Mouse (Mus musculus) A20 (cell line): ENCODE results near the gene Ppp1r13l.

ENCODE experiments used
- DNase-seq: peaks from one replicate; pipeline ENCODE4 v3.0.0-alpha.2; 2011; ENCODE audit warnings: low read depth, low spot score

Gene Ppp1r13l

DNA sequence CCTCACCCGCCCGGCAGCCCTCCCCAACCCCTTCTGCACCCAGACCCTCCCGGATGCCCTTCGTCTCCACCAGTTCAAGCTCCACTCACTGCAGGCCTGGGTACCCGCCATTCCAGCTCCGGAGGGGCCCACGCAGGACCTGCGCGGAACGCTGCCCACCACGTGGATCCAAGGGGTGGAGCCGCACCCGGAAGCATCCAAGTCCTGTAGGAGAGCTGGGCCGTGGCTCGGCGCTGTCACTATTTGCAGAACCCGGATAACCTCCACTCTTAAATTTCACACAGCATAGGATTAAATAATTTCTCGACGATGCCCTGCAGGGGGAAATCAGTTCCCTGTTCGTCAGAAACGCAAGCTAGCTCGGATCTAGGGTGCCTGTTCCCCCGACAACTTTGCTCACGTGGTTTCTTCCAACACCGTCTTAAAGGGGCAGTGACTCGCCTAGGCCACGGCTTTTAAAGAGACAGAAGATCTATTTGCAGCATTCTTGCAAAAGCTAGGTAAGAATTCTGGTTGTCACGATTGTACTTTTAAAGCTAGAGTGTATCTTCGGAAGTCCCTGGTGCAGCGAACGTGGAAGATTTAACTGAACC lies at the start of gene Ppp1r13l, which contains the start of gene Cd3eap:
Ppp1r13l (plus strand) TSS at position 451 of the 593 bp plus-strand sequence.
Cd3eap (minus strand) TSS at position 185 of the 593 bp plus-strand sequence.
- DNase-seq: peak; percentile 97

DNA sequence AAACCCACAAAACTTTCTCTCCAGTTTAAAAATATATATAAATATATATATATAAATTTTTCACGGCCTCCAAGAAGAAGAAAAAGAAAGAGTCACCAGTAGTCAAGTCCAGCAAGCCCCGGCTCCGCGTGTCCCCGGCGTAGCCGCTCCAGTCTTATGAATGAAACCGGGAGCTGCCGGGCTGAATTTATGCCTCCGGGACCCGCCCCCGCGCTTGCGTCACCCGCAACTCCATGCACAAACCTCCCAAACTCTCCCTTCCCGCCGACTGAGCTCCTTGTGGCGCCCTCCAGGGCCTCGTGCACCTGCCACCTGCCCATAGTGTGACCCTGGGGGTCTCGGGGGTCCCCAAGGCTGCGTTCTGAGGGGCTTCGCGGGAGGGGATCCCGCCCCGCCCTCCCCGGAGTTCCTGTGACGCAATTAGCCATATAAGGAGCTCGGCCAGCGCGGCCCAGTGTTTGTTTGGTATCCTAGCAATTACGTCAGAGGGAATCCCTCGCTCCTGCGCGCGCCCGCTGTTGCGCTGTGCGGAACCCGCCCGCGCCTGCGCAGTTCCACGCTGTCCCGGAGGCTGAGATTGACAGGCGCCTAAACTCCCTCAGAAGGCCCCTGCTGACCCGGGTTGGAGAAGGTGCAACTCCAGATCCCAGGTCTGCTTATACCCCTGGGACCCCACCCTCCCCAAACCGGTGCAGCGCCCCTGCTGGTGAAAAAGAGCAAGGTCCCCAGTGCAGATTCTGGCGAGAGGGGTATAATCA lies 49.5 kb upstream of the Ppp1r13l start, which contains the start of gene Fosb:
Fosb (minus strand) TSS at position 168 of the 758 bp plus-strand sequence.
- peak; percentile 98 for DNase-seq

DNA sequence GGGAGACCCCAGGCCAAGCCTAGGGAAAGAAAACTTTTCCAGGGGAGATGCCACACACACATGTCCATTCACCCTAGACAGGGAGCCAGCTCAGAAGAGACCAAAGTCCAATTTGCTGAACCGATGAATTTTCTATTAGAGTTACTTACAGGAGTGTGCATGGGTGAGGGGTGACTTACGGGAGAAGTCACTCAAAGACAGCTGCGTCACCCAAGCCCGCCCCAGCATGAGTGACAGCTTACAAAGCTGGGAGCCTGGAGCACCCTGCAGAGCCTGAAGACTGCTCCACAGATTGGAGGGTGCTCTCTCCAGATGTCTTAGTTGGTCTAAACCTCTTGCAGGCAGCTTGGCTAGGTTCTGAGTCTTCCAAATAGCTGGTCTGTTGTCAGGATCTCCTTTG lies 47.6 kb upstream of the Ppp1r13l start:
- DNase-seq: no peak

DNA sequence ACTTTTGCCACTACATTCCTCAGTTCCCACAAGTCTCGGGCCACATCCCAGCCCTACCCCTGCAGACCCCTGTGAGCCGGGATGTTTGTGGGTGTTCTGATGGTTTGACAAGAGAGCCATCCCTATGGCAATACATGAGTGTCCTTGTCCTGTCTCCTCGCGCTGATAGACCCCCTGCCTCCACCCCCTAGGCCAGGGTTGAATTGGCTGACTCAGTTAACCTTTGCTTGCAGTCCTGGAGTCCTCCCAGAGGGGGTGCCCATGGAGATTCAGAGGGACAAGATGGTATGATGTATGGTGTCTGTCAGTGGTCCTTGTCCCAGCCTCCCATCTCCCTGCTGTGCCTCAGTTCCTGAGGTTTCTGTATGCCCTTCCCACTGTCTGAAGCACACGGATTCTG lies 45.5 kb upstream of the Ppp1r13l start:
- DNase-seq: no peak

DNA sequence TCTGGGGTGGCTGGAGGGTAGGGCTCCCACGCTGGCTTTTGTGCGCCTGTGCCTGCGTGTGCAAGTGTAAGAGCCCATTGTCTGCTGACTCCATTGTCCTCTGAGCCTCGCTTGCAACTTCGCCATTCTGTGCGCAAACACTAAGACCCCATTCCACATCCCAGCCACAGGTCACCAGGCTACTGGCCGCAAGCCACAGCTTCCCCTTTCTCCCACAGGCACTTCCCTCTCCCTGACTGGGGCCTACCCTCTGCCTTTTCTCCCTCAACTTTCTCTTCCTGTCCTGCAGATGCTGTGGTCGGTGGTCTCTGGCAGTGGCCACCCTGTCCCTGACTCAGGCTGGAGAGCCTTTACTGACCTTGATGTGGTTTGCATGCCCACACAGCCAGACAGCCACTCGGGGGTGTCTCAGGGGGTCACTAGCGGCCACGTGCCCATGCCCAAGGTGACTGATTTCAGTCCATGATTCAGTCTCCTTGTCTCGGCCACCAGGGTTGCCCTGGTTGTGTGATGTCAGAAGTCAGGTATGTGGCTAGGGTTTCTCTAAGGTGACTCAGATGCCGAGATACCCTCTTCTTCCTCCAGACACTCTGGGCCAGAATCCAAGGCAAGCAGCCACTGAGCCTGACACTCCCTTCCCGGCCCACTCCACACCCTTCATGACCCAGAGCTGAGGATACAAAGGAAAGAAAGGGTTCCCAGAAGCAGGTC lies 42.9 kb upstream of the Ppp1r13l start:
- no peak for DNase-seq

DNA sequence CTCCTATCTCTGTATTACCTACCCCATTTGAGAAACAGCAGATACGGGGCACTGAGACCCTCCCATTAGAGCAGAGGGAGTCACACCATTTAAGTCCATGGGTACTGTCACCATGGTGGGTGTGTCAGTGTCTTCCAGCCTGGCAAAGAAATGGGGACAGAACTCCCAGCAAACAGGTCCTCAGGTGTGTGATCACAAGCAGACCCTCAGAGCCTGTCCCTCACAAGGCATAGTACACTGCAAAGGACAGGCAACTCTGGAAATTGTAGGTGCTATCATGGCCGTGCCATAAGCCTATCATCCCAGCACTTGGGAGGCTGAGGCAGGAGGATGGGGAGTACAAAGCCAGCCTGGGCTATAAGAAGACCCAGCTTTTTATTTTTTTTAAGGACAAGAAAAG lies 41.3 kb upstream of the Ppp1r13l start:
- DNase-seq: no peak

DNA sequence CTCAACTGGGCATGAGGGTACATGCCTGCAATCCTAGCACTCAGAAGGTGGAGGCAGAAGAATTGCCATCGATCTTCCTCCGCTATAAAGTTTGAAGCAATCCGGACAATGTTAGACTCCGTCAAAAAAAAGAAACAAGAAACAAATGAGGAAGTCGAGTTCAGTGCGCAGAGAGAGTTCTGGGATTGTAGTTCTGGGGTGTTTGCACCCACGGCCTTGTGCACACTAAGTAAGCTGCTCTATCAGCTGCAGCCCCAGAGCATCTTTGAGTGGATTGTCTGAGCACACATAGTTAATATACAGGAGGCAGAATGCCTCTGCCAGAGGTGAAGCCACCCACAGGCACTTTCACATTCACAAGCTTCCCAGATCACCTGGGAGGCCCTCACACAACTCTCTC lies 40.9 kb upstream of the Ppp1r13l start:
- peak; percentile 45 for DNase-seq

DNA sequence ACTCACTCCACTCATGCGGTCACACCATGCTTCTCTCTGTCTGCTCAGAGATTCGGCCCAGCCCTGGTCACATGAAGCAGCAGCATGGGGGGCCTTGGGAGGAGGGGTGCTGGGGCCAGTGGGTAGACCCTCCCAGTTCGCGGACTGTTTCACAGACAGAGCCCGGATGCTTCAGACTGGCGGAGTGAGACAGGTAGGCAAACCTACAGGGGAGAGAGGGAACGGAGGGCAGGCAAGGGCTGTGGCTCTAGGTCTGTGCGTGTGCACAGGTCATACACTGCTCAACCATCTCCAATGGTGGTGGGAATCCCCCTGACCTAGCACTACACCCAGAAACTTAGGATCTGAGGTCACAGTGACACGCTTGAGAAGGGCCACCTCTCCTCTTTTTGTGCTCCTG lies 40.1 kb upstream of the Ppp1r13l start:
- no peak for DNase-seq

DNA sequence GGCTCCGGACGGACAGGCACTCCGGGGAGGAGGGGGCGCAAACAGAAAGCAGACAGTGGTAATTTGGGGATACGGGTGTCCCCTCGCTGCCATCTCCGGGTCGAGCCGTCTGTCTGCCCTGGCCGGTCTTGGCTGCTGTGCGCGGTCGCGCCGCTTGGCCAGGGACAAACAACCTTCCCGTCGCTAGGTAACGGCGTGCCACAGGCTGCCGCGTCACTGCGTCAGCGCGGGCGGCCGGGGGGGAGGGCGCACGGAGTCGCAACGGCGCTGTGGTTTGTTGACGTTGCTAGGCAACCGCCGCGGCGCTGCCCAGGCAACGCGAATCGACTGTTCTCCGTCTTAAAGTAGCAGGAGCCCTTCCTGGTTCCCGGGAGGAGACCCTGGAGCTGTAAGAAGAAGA lies 39.6 kb upstream of the Ppp1r13l start:
- DNase-seq: peak; percentile 95

DNA sequence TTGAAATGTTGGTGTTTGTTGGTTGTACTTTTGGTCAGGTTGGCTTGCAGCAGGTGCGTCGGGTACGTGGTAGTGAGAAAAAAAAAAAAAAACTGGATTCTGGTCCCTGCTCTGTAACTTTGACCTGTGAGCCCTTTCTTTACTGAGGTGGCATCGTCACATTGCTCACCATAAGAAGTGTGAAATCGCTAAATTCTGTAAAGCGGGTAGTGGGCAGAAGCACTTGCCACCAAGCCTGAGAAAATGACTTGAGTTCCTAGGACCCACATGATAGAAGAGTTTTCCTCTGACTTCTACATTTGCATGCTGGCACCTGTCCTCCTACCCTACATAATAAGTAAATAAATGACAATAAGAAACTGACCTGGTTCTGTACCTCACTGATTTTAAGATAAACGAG lies 38.9 kb upstream of the Ppp1r13l start:
- no peak for DNase-seq

DNA sequence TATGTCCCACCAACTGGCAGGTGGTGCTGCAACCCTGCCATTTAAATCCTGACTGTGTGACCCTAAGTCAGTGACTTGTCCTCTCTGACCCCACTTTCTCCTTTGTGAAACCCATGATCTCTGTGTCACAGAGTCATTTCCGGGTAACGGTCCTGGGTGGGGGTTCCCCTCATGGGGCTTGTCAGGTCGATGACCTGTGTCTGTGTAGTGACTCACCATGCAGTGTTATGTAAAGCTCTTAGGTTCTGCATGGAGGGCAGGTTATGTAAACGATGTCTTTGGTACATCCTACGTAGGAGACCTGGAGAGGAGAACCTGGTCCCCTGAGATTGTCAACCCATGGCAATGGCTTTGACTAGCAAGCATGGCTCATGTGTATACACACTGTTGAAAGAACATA lies 38.1 kb upstream of the Ppp1r13l start:
- DNase-seq: peak; percentile 68

DNA sequence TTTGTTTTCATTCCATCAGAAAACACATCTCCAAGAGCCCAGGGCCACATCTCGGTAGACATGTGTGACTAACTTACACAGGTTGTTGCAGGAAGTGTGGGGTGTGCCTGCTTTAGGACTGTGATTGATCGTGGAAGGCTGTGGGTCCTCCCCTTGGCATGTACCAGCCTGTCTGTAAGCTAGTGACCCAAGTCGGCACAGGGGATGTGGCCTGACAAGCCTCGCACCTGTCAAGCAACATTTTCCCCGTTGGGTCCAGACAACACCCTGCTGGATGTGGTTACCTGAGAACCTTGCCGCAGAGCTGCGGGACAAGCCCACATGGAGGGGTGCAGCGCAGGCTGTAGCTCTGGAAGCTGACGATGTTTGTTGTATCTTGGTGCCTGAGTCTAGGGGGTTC lies 37.1 kb upstream of the Ppp1r13l start:
- DNase-seq: no peak

DNA sequence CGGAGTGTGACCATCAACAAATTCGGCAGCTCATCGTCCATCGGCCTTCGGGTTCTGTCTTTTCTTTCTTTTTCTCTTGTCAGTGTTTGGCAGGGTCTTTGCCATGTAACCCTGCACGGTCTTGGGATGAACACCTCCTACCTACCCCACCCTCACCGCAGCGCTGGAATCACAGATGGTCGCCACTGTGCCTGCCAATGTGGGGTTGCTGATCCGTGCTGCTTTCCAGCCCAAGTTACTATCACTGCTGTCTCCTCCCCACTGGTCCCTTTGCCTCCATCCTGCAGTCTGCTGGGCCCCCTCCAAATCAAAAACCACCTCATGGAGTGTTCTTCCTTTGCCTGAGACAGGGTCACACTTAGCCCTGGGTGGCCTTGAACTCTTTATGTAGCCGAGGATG lies 35.3 kb upstream of the Ppp1r13l start:
- DNase-seq: no peak

DNA sequence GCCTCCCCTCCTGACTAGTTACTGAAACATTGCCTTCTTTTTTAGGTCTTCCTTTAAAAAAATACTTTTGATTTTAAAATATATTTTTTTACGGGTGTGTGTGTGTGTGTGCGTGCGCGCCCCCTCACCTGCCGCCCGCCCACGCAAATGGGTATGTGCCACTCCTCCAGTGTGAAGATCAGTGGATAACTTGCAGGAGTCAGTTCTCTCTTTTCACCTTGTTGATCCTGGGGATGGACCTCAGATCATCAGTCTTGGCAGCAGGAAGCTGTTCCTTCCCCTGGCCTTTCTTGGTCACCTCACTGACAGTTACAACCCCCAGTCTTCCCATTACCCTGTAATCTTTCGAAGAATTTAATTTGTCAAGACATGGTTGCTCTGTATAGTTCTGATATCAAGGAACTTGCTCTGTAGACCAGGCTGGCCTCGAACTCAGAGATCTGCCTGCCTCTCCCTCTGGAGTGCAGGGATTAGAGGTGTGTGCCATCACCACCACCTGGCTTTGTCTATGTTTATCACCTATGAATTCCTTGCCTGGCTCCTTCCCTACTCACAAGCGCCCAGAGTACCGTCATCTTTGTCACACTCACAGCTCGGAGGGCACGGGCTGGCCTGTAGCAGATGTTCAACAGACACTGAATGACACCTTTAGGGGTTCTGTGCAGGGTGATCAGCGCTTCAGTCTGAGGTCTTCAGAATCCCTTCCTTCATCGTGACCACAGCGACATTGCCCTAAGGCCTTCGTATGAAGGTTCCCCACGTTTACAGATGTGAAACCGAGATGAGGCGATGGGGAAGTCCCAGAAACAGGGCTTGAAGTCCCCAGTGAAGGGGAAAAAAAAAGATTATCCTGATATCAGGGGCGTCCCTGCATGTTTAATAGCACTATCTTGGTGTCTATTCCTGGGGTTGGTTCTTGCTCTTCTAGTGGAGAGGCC lies 34.0 kb upstream of the Ppp1r13l start:
- peak; percentile 87 for DNase-seq

DNA sequence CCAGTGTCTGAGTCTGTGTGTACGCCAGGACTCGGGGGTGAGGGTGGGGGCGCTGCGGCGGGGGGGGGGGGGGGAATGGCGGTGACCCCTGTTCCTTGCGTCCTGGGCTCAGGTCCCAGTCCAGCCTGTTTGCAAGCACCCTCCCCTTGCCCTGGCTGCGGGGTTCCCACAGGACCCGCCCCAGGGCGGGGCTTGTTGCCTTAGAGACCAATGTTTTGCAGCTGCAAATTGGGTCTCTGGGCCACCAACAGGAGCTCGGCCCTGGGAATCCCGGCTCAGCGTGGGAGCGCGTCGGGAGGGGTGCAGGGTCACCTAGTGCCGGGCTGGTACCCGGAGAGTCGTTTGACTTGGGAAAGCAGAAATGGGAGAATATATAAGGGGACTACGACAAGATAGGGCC lies 33.2 kb upstream of the Ppp1r13l start:
- peak; percentile 85 for DNase-seq

DNA sequence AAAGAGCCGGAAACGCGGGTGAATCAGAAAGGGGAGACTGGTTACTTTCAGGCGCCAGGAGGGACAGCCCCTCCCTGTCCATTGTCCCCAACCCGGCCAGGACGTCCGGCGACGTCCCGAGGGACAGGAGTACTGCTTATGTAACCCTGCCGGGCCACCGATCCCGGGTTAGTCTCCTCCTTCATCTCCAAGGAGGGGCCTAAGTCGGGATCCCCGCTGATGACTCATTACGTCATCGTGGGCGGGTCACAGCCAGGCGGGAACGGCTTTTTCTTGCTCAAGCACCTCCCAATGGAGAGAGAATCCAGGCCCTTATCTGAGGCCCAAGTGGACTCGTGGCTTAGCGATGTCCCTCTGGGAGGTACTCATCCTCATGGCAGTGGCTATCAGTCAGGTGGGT lies 32.4 kb upstream of the Ppp1r13l start:
- no peak for DNase-seq

DNA sequence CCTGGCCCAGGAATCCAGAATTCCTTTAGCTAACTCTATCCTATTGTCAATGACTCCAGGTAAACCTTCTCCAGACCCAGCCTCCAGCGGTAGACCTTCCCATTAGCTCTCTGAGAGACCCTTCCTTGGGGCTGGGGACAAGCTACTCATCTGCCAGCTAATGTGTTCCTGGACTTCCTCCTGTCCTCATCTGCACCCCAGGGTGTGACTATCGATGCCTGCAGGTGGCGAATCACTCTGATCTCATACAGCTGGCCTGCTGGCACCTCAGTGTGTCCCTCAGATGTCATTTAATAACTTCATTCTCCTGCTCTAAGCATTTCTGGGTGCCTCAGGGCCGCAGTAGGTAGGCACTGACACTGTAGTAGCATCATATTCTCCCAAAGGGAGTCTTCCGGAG lies 31.8 kb upstream of the Ppp1r13l start:
- no peak for DNase-seq

DNA sequence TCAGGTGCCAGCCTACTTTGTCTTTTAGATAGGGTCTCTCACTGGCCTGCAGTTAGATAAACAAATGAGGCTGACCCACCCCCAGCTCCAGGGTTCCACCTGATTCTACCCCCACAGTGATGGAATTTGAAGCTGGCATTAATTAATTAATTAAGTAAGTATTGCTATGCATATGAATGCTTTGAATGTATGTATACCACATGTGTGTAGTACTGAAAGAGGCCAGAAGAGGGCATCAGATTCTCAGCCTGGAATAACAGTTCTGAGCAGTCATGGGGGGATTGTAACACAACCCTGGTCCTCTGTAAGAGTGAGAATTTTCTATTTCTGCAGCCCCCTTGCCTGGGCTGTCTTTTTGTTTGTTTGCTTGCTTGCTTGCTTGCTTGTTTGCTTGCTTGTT lies 31.1 kb upstream of the Ppp1r13l start:
- DNase-seq: peak; percentile 47

DNA sequence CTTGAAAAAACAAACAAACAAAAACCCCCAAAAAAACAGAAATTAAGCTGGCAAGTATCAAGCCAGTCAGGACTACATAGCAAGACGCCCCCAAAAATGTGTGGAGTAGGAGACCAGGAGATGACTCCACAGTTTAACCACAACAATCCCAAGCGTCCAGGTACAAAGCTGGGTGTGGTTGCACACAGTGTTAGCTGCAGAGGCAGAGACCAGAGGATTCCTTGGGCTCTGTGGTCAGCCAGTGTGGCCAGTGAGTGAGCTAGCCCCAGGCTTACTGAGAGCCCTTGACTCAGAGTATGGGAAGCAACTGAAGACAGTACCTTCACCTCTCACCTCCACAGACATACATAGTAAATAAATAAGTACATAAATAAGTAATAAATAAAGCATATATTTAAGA lies 27.6 kb upstream of the Ppp1r13l start:
- DNase-seq: no peak

DNA sequence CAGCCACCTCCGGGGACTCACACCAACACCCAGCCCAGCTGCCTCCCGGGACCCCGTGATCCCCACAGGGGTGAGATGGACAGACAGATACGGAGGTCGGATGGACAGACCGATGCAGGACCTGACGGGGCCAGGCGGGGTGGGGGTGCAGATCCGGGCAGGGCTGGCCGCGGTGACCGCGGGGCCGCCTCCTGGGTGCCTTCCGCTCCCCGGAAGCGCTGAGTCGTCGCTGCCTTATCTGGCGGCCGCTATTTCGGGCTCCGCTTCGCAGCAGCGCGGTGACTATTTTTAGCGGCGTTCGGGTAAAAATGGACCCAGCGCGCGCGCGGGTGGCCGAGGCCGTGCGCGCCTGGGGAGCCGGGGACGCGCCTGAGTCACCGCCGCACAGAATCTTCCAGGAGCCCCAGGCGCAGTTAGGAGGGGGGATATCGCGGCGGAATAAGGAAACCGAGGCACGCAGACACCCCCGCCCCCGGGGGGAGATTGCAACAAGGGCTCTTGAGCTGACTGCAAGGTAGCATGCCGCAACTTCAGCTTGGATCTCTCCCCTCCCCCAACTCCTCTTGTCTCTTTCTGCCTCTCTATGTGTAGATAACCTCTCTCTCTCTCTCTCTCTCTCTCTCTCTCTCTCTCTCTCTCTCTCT lies 26.7 kb upstream of the Ppp1r13l start:
- DNase-seq: peak; percentile 93

DNA sequence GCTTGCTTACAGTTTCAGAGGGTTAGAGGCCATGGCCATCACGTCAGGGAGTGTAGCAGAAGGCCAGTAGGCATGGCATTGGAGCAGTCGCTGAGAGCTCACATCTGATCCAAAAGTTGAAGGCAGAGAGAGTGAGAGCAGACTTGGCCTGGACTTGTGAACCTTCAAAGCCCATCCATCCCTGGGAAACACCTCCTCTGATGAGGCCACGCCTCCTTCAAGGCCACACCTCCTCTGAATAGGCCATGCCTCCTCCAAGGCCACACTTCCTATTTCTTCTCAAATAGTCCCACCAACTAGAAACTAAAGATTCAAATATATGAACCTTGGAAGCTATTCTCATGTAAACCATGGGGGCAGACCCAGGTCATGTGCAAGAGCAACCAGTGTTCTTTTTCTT lies 24.0 kb upstream of the Ppp1r13l start:
- peak; percentile 92 for DNase-seq
